Mouse (Mus musculus): Measurements from ENCODE around the gene Magi2.

DNA sequence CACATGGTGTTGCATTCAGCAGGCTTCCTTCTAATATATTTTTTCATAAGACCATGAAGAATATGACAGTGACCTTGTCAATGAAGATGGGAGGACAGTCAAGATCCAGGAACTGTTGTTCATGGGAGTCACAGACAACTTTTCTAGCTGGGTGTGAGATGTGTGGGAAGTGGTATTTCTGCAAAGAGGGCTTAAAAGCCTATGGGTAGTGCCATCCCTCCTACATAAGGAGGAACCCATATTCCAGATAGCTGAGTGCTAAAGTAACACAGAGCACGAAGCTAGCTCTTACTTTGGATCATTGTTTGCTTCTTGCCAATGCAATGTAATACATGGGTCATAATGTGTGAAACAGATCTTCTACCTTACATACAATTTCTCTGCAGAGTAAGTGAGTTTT, 1146.8 kb downstream of the Magi2 start:
- no peak for TF ChIP-seq POLR2A (IDR thresholded peaks at IDR 0.05; ENCODE audit: insufficient read length, low read depth)
- TF ChIP-seq MYOG (IDR thresholded peaks at IDR 0.05; ENCODE audit: control insufficient read depth in 1 of 3, insufficient read depth in 1 of 3, insufficient read length in 2 of 3, low read depth in 2 of 3) = no peak
- TF ChIP-seq SRF (IDR thresholded peaks at IDR 0.05; ENCODE audit: control insufficient read depth, insufficient read length, low read depth) = no peak
- no peak for TF ChIP-seq CEBPB (IDR thresholded peaks at IDR 0.05; ENCODE audit: insufficient read depth, poor library complexity, severe bottlenecking)
- no peak for TF ChIP-seq USF1 (IDR thresholded peaks at IDR 0.05; ENCODE audit: low read depth)
- TF ChIP-seq E2F4 (IDR thresholded peaks at IDR 0.05; ENCODE audit: insufficient read depth) = no peak
- no peak for TF ChIP-seq MAX (IDR thresholded peaks at IDR 0.05; ENCODE audit: low read depth)
- TF ChIP-seq TCF12 (IDR thresholded peaks at IDR 0.05; ENCODE audit: insufficient read depth, poor library complexity, severe bottlenecking) = no peak
- TF ChIP-seq POLR2AphosphoS2 (IDR thresholded peaks at IDR 0.05; ENCODE audit: insufficient read length, low read depth) = no peak
- no peak for TF ChIP-seq MYOD1 (IDR thresholded peaks at IDR 0.05; ENCODE audit: control insufficient read depth in 1 of 3, insufficient read length in 2 of 3, low read depth in 2 of 3)
- no peak for TF ChIP-seq TCF3 (IDR thresholded peaks at IDR 0.05; ENCODE audit: insufficient read length, low read depth)

Data from myocyte (in vitro differentiated cells).